Mouse (Mus musculus) cerebellum, adult 2 months (tissue): Measurements from ENCODE around the gene Akt1s1.

ENCODE experiments used
- CTCF ChIP-seq: fragments of 200-500 bp; IDR thresholded peaks from 2 replicates; pipeline ENCODE4 v1.5.1; 2011; ENCODE audit warnings: low read depth, mild to moderate bottlenecking, control low read depth, low read length, moderate library complexity, borderline replicate concordance; ENCODE audit not compliant: insufficient read depth
- POLR2A ChIP-seq: fragments of 200-500 bp; IDR thresholded peaks from 2 replicates; pipeline ENCODE4 v1.6.1; 2011; ENCODE audit warnings: low read length, control low read depth, borderline replicate concordance; ENCODE audit not compliant: insufficient read depth

DNA sequence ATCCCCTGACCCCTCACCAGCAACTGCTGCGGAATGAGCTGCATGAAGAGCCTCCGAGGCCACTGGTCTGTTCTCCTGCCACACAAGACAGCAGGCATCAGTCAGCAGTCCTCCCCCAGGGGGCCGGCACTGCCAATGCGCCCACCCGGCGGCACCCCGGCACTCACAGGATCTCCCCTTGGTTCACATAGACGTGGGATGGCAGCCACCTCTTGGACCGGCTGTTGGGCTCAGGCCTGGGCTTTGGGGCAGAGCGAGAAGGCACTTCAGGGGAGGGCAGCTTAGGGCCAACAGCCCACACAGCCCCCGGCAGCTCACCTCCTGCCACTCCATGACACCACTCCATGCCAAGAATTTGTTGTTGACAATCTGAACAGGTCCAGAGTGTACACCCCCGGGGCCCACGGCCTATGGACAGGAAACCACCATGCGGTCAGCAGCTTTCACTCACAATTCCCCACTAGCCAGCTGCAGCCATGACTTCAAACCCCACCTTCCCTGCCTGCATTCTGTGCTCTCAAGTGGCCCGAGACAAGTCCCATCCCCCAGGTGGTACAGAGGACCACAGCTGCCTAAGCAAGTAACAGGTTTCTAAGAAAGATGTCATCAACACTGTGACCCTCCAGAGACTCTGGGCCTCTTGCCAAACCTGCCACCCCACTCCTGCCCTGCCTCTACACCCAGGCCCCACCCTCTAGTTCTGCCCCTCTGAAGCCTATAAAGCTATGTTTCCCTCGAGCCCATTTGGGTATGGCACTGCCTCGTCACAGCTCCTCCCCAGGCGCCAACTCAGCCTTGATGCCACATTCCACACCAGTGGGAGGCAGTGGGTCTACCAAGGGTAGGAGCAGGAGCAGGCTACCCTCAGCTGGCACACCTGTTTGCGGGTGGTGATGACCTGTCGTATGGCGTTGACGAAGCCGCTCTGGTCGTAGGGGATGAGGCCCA lies 16.1 kb downstream of the Akt1s1 start:
- TF ChIP-seq POLR2A (peak; percentile 27; the same call in 1 of the 2 replicates), CTCF (no peak)
